Mouse (Mus musculus) embryonic fibroblast, embryonic 13.5 days (primary cell): ENCODE results near the gene AL607142.1. TPM values are rescaled to one million over a fixed set of nuclear protein-coding genes. Genes with fewer than 3 reads are reported as not detected.
A peak's percentile ranks its signal among the peaks of the same experiment; 100 is the strongest.

ENCODE experiments used
- H3K27ac ChIP-seq: 2 replicates; pipeline ENCODE4 v1.5.1; 2012; ENCODE audit warnings: low read length, control low read depth, inconsistent platforms; ENCODE audit not compliant: insufficient read depth
- H3K4me1 ChIP-seq: 2 replicates; pipeline ENCODE4 v1.6.1; 2011; ENCODE audit warnings: low read length; ENCODE audit not compliant: control insufficient read depth, insufficient read depth
- H3K4me3 ChIP-seq: 2 replicates; pipeline ENCODE4 v1.5.1; 2011; ENCODE audit warnings: mild to moderate bottlenecking, control low read depth, low read length; ENCODE audit not compliant: insufficient read depth
- CTCF ChIP-seq: IDR thresholded peaks from 2 replicates; pipeline ENCODE4 v1.5.1; 2011; ENCODE audit warnings: mild to moderate bottlenecking, control low read depth, low read length, moderate library complexity, borderline replicate concordance; ENCODE audit not compliant: insufficient read depth
- POLR2A ChIP-seq: IDR thresholded peaks from 2 replicates; pipeline ENCODE4 v1.6.1; 2011; ENCODE audit warnings: low read depth, mild to moderate bottlenecking, control low read depth, low read length, moderate library complexity
- polyA plus RNA-seq: library from polyadenylated mRNA; stranded (reverse); fragments of >200 nt; gene quantifications from 2 replicates; pipeline ENCODE4 v1.2.4, GENCODE M21; 2011; ENCODE audit warnings: low read depth; ENCODE audit not compliant: missing spikeins, insufficient read length

AL607142.1 gene
- not detected in 2 replicates for polyA plus RNA-seq

GRCm38 (mm10) chr4:120064696-120065095 is at the start of gene AL607142.1:
AL607142.1 (plus strand) TSS chr4:120064996.
- TF ChIP-seq CTCF = no peak
- TF ChIP-seq POLR2A = no peak
- Histone ChIP-seq H3K4me3 (no peak within 1 kb of the TSS), H3K4me1 (peaks cover 6% of the 10 kb centered on the region), H3K27ac (no peak within 1 kb of the TSS)

- Histone ChIP-seq H3K4me1 (no peaks in the 10 kb centered on the region), H3K27ac (no peak overlapping the region), H3K4me3 (no peak overlapping the region)
- TF ChIP-seq CTCF (no peak), POLR2A (no peak)
Measured at GRCm38 (mm10) chr4:120018426-120018825, 46.4 kb upstream of the AL607142.1 start.

- Histone ChIP-seq H3K27ac (no peak overlapping the region), H3K4me1 (no peaks in the 10 kb centered on the region), H3K4me3 (no peak overlapping the region)
- no peak for TF ChIP-seq CTCF
- TF ChIP-seq POLR2A = no peak
Measured at GRCm38 (mm10) chr4:120022392-120022791, 42.4 kb upstream of the AL607142.1 start.

GRCm38 (mm10) chr4:120023221-120023840 is 41.5 kb upstream of the AL607142.1 start:
- TF ChIP-seq POLR2A (no peak), CTCF (no peak)
- Histone ChIP-seq H3K4me1 (no peaks in the 10 kb centered on the region), H3K27ac (no peak overlapping the region), H3K4me3 (no peak overlapping the region)

- H3K27ac ChIP-seq = no peak overlapping the region
- no peak overlapping the region for H3K4me3 ChIP-seq
- TF ChIP-seq CTCF = no peak
- no peak for TF ChIP-seq POLR2A
- H3K4me1 ChIP-seq = no peaks in the 10 kb centered on the region
Measured at GRCm38 (mm10) chr4:120024071-120024470, 40.7 kb upstream of the AL607142.1 start.

- Histone ChIP-seq H3K4me1 (peaks cover 8% of the 10 kb centered on the region; the same call in 1 of the 2 replicates), H3K4me3 (no peak overlapping the region), H3K27ac (no peak overlapping the region)
- no peak for TF ChIP-seq POLR2A
- no peak for TF ChIP-seq CTCF
Measured at GRCm38 (mm10) chr4:120027671-120028070, 37.1 kb upstream of the AL607142.1 start.

GRCm38 (mm10) chr4:120029937-120030336 is 34.9 kb upstream of the AL607142.1 start:
- TF ChIP-seq POLR2A (no peak), CTCF (no peak)
- Histone ChIP-seq H3K4me1 (peaks cover 8% of the 10 kb centered on the region; the same call in 1 of the 2 replicates), H3K4me3 (no peak overlapping the region), H3K27ac (no peak overlapping the region)

GRCm38 (mm10) chr4:120032320-120032983 is 32.3 kb upstream of the AL607142.1 start:
- H3K4me3 ChIP-seq = peak overlapping the region; percentile 55
- H3K27ac ChIP-seq = no peak overlapping the region
- TF ChIP-seq CTCF = no peak
- TF ChIP-seq POLR2A = 0 out of 2 replicates have a peak, but pooled peaks have one; percentile 20
- peaks cover 8% of the 10 kb centered on the region; the same call in 1 of the 2 replicates for H3K4me1 ChIP-seq

- H3K4me3 ChIP-seq = peak overlapping the region; percentile 55
- no peak for TF ChIP-seq CTCF
- TF ChIP-seq POLR2A = no peak
- no peak overlapping the region for H3K27ac ChIP-seq
- peaks cover 8% of the 10 kb centered on the region; the same call in 1 of the 2 replicates for H3K4me1 ChIP-seq
Measured at GRCm38 (mm10) chr4:120032984-120033355, 31.8 kb upstream of the AL607142.1 start.

- H3K27ac ChIP-seq = no peak overlapping the region
- H3K4me3 ChIP-seq = no peak overlapping the region
- TF ChIP-seq CTCF = no peak
- TF ChIP-seq POLR2A = no peak
- no peaks in the 10 kb centered on the region for H3K4me1 ChIP-seq
Measured at GRCm38 (mm10) chr4:120036294-120036693, 28.5 kb upstream of the AL607142.1 start.
